Mouse (Mus musculus) small intestine, adult 2 months (tissue): ENCODE measurements around the gene Klhdc2.

ENCODE experiments used
- CTCF ChIP-seq: fragments of 200-500 bp; IDR thresholded peaks from 2 replicates; pipeline ENCODE4 v1.5.1; 2012; ENCODE audit warnings: low read depth, mild to moderate bottlenecking, control low read depth, inconsistent platforms, low read length, moderate library complexity, mixed read lengths; ENCODE audit not compliant: insufficient replicate concordance, insufficient read length; ENCODE audit errors: extremely low read depth
- POLR2A ChIP-seq: fragments of 200-500 bp; IDR thresholded peaks from 2 replicates; pipeline ENCODE4 v1.6.1; 2012; ENCODE audit warnings: low read depth, mild to moderate bottlenecking, control low read depth, inconsistent platforms, low read length, moderate library complexity

- TF ChIP-seq CTCF = no peak
- no peak for TF ChIP-seq POLR2A
Measured at GRCm38 (mm10) chr12:69304051-69304450, 7.6 kb downstream of the Klhdc2 start.
